Mouse (Mus musculus): ENCODE measurements around the gene Metap2. TPM values are rescaled to one million over a fixed set of nuclear protein-coding genes. Genes with fewer than 3 reads are reported as not detected.
"Not testable (repeated sequence)": the region's sequence is repeated elsewhere in the genome, so short reads cannot be mapped to it uniquely, and the experiment has no call there.

The Metap2 gene
- polyA plus RNA-seq, 1 experiment from 2014 or later: 179 TPM

DNA sequence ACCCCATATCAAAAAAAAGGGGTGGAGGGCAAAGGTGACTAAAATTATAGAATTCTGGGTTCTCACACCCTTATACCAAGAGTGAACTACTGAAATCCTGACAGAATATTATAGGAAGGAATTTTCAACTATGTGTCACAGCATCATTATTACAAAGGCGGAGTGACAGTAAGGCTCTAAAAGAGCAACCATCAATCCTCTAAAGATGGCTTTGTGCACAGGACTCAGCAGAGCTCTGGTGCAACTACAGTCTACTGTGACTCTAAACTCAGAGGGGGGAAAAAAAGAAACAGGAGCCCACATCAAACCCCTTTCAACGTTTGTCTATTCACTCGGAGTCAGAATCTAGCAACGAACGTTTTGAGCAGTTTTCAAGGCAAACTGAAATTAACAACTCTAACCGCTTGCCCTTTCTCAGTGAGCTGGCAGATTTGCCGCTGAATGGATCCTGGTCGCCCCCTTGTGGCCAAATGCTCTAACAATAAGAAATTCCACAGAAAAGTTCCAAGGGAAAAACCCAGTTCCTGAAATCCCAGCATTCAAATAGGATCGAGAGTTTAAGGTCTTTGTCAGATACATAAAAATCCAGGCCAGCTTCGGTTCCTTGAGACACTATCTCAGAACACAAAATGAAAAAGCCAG, 84.0 kb downstream of the Metap2 start:
- no peak overlapping the region for H3K9ac ChIP-seq
- H3K4me2 ChIP-seq: peak overlapping the region; percentile 41
- ATAC-seq (ENCODE audit: insufficient read depth, low FRiP score, low read depth): no peak
- 14% methylated on average over 10 of the region's 10 CpGs for WGBS
- H3K9me3 ChIP-seq: no peaks in the 10 kb centered on the region
- no peak overlapping the region for H3K4me3 ChIP-seq (replicated peaks)
- H3K36me3 ChIP-seq: no peaks in the 10 kb centered on the region
- no peaks in the 10 kb centered on the region for H3K27me3 ChIP-seq (replicated peaks)
- H3K27ac ChIP-seq: no peak overlapping the region
- H3K4me1 ChIP-seq: no peaks in the 10 kb centered on the region

DNA sequence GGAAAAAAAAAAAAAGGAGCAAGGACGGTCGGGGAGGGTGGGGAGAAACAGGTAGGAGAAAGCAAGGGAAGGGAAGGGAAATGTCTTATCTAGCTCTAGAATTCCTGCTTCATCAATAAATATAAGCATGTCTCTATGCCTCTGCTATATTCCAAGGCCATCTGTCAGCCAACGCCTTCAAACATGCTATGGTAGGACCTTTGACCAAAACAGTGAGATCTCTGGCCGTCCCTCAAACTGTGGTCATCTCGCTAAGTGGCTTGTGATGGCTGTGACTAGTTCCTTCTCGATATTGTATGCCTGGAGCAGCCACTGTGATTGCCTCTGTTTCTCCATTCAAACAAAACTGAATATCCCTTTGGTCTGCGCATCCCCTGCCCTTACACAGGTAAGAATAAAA, 84.8 kb downstream of the Metap2 start:
- 78% methylated on average over 7 of the region's 7 CpGs for WGBS
- H3K9me3 ChIP-seq: no peaks in the 10 kb centered on the region
- H3K9ac ChIP-seq: no peak overlapping the region
- no peaks in the 10 kb centered on the region for H3K4me1 ChIP-seq
- H3K4me3 ChIP-seq (replicated peaks): no peak overlapping the region
- H3K27ac ChIP-seq: no peak overlapping the region
- H3K36me3 ChIP-seq: no peaks in the 10 kb centered on the region
- ATAC-seq (ENCODE audit: insufficient read depth, low FRiP score, low read depth): no peak
- no peak overlapping the region for H3K4me2 ChIP-seq
- H3K27me3 ChIP-seq (replicated peaks): no peaks in the 10 kb centered on the region

DNA sequence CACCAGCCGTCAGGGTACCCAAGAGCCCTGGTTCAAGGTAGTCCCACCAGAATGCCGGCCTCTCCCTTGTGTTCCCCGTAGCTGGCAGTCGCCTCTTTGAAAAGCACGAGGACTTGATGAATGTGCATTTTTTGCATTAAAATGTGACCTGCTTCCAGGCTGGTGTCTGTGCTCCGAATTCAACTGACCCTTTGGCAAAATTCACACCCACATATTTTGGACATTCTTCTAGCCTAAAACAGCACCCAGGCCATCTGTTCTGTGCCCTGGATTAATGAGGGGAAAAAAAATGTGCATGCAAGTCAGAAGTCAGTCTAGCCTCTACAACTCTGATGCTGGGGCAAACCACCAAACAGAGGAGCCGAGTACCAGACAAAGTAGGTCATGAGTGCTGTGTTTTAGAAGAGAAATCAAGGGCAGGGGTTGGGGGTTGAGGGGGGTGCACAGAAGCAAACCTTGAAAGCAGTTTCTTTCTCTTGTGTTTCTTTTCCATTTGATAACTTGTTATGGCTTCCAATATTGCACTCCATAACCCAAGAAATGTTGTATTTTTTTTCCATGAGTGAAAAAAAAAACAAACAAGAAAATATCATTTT, 86.2 kb downstream of the Metap2 start:
- Histone ChIP-seq H3K36me3 (no peaks in the 10 kb centered on the region), H3K4me2 (no peak overlapping the region), H3K4me1 (no peaks in the 10 kb centered on the region), H3K27ac (no peak overlapping the region), H3K27me3 (replicated peaks) (no peaks in the 10 kb centered on the region), H3K4me3 (replicated peaks) (no peak overlapping the region), H3K9ac (no peak overlapping the region), H3K9me3 (no peaks in the 10 kb centered on the region)
- no peak for ATAC-seq (ENCODE audit: insufficient read depth, low FRiP score, low read depth)
- WGBS: 38% methylated on average over 7 of the region's 7 CpGs

- not testable (repeated sequence) for ATAC-seq (ENCODE audit: insufficient read depth, low FRiP score, low read depth); H3K9ac ChIP-seq; H3K27me3 ChIP-seq (replicated peaks); H3K27ac ChIP-seq; H3K36me3 ChIP-seq; H3K4me1 ChIP-seq; H3K4me2 ChIP-seq; H3K9me3 ChIP-seq; H3K4me3 ChIP-seq (replicated peaks)
- WGBS: 92% methylated on average over 8 of the region's 8 CpGs
These were observed 87.5 kb downstream of the Metap2 start for GRCm38 (mm10) chr10:93809438-93809837.

Other genes with a start within 250 kb of the Metap2 start
- 0.31 and 0.59 TPM in 2 replicates for gene Usp44, start 65.5 kb downstream of the Metap2 start, polyA plus RNA-seq (2015; fragmentation: Nextera tagmentation; extraction: Ambion mirVana)
- gene Vezt, start 138.7 kb upstream of the Metap2 start, polyA plus RNA-seq (2015; fragmentation: Nextera tagmentation; extraction: Ambion mirVana): 21.1 and 22.6 TPM in 2 replicates
- 3.1 and 3.6 TPM in 2 replicates for gene Fgd6, start 138.9 kb upstream of the Metap2 start, polyA plus RNA-seq (2015; fragmentation: Nextera tagmentation; extraction: Ambion mirVana)

Measured in stomach, embryonic 15.5 days (tissue).